ENCODE assay signal across 9 mouse cellular contexts in the genomic region with DNA sequence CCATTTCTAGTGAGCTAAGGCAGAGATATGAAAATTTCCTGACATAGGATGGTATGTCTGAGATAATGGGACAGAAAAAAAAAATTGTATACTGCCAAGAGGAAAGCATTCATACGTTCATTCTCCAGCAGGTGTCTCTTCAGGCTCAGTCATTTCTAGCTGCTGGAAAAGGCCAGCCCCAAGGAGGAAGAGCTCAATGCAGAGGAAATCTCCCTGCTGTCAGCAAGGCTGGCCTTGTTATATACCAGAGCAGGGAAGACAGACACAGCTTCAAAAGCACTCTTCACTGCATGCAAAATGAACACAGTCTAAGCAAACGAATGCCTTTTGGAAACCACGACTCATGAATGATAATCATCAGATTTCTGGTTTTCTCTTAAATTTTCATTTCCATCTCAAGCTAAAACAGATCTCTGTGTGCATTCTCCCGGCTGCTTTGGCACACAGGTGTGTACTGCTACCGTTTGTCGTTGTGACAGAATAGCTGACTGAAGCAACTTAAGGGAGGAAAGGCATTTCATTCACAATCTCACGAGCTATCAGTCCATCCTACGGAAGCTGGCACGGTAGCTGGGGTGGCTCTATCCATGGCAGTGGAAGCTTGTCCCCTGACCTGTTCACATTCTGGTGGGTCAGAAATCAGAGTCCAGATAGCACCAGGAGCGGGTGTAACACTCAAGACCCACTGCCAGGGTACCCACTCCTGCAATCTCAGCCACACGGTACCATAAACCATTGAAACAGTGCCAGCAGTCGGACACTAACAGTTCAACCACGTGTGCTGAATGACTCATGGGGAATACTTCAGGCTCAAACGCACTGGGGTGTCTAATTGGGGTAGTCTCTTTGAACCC.
DNase-seq lines count a peak whose midpoint lies in the region; ATAC-seq and TF ChIP-seq lines count a peak whose summit lies in the region.
"Had no signal": no experiment of that assay in that cellular context is flagged by ENCODE, and none has a peak within 500 bp of the region (broad histone marks: within the 10 kb centered on the region; RNA-seq: fewer than 3 reads in every experiment).

No protein-coding gene starts in this region.

- peak; percentile 92 for DNase-seq in brain, embryonic 14.5 days (ENCODE audit: low read depth)
- DNase-seq in frontal cortex, postnatal 14 days (ENCODE audit: low spot score in 2 of 2): peak; percentile 16 to 35
- DNase-seq in layer of hippocampus, postnatal 25 days (ENCODE audit: extremely low spot score in 1 of 2, low spot score in 1 of 2): peak; percentile 14 to 19
- DNase-seq in retina, postnatal 7 days (ENCODE audit: low read depth, low spot score): peak; percentile 9
- no peak for DNase-seq in lung, postnatal 25 days (ENCODE audit: low spot score)

- no peak overlapping the region for H3K4me3 ChIP-seq in intestine, postnatal 0 days (ENCODE audit: low read depth, low read length)
- H3K4me3 ChIP-seq in intestine, embryonic 16.5 days (ENCODE audit: low read length): no peak overlapping the region
- H3K4me3 ChIP-seq: neural tube, embryonic 12.5 days had no signal

- H3K27ac ChIP-seq in intestine, postnatal 0 days (ENCODE audit: low read depth, low read length): no peak overlapping the region
- no peak overlapping the region for H3K27ac ChIP-seq in intestine, embryonic 16.5 days (ENCODE audit: low read length)
- H3K27ac ChIP-seq: neural tube, embryonic 12.5 days had no signal

- no peak overlapping the region for H3K9ac ChIP-seq in intestine, postnatal 0 days (ENCODE audit: low read depth, low read length)
- H3K9ac ChIP-seq in intestine, embryonic 16.5 days (ENCODE audit: low read depth, low read length): no peak overlapping the region
- H3K9ac ChIP-seq: neural tube, embryonic 12.5 days had no signal

- TF ChIP-seq POLR2A in brain, embryonic 14.5 days (IDR thresholded peaks at IDR 0.05; ENCODE audit: borderline replicate concordance, extremely low read depth, insufficient read depth, insufficient read length, poor library complexity, severe bottlenecking): no peak

- peak; percentile 36; the same call in 1 of the 2 replicates for ATAC-seq in intestine, postnatal 0 days
- ATAC-seq in intestine, embryonic 16.5 days: no peak
- no peak for ATAC-seq in erythroid progenitor cell, adult 5-6 weeks (replicated peaks; ENCODE audit: low FRiP score, poor library complexity, severe bottlenecking)

- no peaks in the 10 kb centered on the region for H3K4me1 ChIP-seq in intestine, postnatal 0 days (replicated peaks; ENCODE audit: control insufficient read depth, insufficient read depth, low read length)
- H3K4me1 ChIP-seq in intestine, embryonic 16.5 days (ENCODE audit: control insufficient read depth, insufficient read depth, low read length): no peaks in the 10 kb centered on the region
- H3K4me1 ChIP-seq: neural tube, embryonic 12.5 days had no signal

- peak; percentile 59 for TF ChIP-seq CTCF in intestine, postnatal 0 days (IDR thresholded peaks at IDR 0.05; ENCODE audit: low read depth)
- TF ChIP-seq CTCF in brain, embryonic 14.5 days (IDR thresholded peaks at IDR 0.05; ENCODE audit: borderline replicate concordance, extremely low read depth, insufficient read depth, insufficient read length): peak; percentile 56; the same call in 1 of the 2 replicates

- H3K36me3 ChIP-seq in intestine, postnatal 0 days (ENCODE audit: control insufficient read depth, insufficient read depth): no peaks in the 10 kb centered on the region
- H3K36me3 ChIP-seq in intestine, embryonic 16.5 days (ENCODE audit: control insufficient read depth, insufficient read depth, low read length): no peaks in the 10 kb centered on the region
- H3K36me3 ChIP-seq: neural tube, embryonic 12.5 days had no signal

- no peaks in the 10 kb centered on the region for H3K9me3 ChIP-seq in intestine, postnatal 0 days (ENCODE audit: control insufficient read depth)
- H3K9me3 ChIP-seq in intestine, embryonic 16.5 days (ENCODE audit: control insufficient read depth, low read length): no peaks in the 10 kb centered on the region
- H3K9me3 ChIP-seq: neural tube, embryonic 12.5 days had no signal

- 0 out of 2 replicates have a peak overlapping the region, but pooled peaks have one; percentile 9 for H3K4me2 ChIP-seq in intestine, postnatal 0 days (replicated peaks; ENCODE audit: low read depth)
- no peak overlapping the region for H3K4me2 ChIP-seq in intestine, embryonic 16.5 days (ENCODE audit: low read depth, low read length)
- H3K4me2 ChIP-seq: neural tube, embryonic 12.5 days had no signal

- 57% methylated on average over 14 of the region's 14 CpGs for WGBS in intestine, postnatal 0 days
- WGBS in intestine, embryonic 16.5 days: 63% methylated on average over 14 of the region's 14 CpGs

- H3K27me3 ChIP-seq in intestine, postnatal 0 days (replicated peaks; ENCODE audit: control insufficient read depth, insufficient read depth, low read length): no peaks in the 10 kb centered on the region
- H3K27me3 ChIP-seq in intestine, embryonic 16.5 days (replicated peaks; ENCODE audit: control insufficient read depth, insufficient read depth, low read length): no peaks in the 10 kb centered on the region
- H3K27me3 ChIP-seq: neural tube, embryonic 12.5 days had no signal
